Mouse (Mus musculus): ENCODE results near the gene Cyp2j8. TPM values are rescaled to one million over a fixed set of nuclear protein-coding genes. Genes with fewer than 3 reads are reported as not detected.
"Not testable (repeated sequence)": the region's sequence is repeated elsewhere in the genome, so short reads cannot be mapped to it uniquely, and the experiment has no call there.

Cyp2j8 gene
- total RNA-seq (2021): not detected
- long read RNA-seq, experiment 1: 0 reads
- long read RNA-seq, experiment 2: 0 reads

DNA sequence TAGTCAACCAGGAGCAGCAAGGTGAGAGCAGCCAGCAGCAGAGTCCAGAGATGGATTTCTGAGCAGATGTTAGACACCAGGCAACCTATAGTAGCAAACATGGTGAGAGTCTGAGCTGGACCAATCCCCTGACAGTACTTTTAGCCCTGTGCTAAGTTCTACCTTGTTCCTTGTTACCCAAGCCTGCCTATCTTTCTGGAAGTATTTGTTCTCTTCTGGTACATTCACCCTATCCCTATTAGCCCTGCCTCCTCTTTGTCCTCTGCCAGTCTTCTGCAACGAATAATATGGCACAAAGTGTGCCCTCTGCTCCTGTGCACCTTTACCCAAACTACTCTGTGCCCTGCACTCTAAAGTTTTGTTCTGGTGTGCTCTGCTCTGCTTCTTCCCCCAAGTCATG lies at the start of gene Cyp2j8:
Cyp2j8 (minus strand) TSS at position 101 of the 400 bp plus-strand sequence.
- no peak for DNase-seq

DNA sequence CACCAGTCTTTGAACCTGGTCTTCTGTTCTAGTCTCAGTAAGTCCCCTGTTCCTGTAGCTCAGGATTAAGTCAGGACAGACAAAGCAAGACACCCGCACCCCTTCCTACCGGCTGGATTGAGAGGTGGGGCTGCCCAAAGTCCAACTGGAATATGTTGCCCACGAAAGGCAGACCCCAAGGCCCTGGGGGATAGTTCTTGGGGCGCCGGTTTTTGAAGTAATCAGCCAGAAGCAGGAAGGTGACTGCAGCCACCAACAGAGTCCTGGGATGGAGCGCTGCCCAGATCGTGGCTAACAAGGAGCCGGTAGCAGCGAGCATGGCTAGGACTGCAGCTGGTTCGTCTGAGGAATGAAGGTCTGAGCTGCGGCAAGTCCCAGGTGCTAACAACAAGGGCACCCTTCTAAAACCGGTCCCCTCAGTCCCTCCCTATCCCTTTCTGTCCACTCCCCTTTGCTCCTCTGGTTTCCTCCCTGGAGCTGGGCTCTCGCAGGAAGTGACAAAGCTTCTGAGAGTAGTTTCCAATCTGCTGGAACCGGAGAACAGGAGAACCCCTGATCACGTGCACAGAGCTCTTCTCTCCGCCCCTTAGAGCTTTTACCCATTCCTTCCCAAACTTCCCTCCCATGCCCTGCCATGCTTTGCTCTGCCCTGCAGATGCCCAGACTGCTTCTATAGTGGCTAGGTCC lies 46.1 kb upstream of the Cyp2j8 start, which contains the start of gene Cyp2j6:
Cyp2j6 (minus strand) TSS at position 529 of the 687 bp plus-strand sequence.
- DNase-seq: peak; percentile 49 to 53

DNA sequence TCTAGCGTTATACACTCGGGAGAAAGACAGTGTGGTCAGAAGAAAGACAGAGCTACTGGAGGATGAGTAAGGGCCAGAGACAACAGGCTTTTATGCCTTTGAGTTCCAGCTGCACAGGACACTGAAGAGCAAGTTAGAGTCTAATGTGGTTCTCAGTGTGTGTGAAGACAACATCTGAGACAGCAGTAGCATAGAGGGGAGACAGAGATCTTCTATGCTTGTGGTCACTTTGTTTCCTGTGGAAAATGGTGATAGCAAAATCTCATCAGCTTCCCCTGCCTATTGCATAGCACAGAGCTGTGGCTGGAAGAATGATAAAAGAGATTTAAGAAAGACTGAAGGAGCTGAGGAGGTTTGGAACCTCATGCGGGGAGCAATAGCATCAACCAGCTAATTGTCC lies 44.4 kb upstream of the Cyp2j8 start:
- no peak for DNase-seq

DNA sequence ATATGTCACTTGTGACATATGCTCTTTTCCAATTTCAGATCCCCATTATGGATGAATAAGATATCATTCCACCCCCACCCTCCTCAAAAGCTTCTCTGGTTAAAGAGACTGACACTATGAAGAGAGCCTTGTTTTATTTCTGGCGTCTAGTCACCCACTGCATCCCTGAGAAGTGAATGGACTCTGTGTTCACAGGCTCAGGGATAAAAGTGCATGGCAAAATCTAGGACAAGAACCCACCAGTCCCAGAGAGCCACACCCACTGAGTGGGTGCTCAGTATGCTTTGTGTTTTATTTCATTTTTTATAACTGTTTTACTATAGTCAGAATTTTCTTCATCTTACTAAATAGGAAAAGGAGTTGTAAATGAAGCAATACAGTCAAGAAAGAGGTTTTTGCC lies 38.8 kb upstream of the Cyp2j8 start:
- no peak for DNase-seq

DNA sequence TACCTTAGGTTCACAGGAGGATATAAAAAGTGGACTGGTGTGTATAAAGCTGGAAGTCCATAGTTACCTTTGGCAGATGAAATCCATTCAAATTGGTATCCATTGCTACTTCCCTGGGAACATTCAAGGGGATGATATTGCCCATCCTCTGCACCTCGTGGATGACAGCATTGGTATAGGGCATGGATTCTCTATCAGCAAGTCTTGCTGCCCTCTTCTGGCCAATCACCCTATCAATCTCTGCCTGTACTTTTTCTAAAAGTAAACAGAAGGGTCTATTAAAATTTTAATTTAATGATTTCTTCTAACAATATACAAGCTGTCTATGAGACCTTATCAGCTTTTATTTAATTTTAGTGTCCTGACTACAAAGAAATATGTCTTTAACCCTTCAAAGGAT lies 18.6 kb upstream of the Cyp2j8 start:
- peak; percentile 1 to 9 for DNase-seq

DNA sequence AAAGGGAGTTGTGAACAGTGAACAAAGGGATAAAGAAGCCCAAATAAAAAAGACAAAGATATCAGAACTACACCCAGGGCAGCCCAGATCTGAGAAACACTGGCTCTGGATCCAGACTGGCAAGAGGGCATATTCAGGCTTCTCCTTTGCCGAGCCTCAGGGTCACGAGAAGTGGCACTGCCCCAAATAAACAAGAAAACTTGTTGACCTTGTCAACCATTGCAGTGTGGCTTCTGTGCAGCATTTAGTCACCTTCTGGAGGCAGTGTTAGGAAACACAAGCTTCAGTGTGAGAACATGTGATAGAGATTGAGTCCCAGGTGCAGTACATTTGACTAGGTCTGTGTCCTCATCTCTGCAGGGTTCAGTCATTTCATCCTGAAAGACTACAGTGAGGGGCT lies 15.1 kb upstream of the Cyp2j8 start:
- peak; percentile 4 to 28 for DNase-seq

DNA sequence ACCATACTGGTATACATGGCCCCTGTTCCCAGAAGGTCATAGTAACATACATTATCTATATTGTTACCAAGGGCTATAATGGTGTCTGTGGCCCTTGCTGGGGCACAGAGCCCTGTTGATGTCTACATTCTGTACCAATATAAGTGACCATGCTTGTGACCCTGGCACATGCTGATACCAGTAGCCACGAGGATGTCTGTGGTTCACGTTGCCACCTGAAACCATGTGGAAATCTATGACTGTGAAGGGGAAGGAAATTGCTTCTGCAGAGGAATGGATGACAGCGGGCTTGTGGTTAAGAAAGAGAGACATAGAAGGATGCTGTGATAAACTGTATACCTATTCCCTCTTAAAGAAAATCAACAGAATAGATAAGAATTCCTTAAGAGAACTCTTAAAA lies 2.9 kb upstream of the Cyp2j8 start:
- no peak for DNase-seq

DNA sequence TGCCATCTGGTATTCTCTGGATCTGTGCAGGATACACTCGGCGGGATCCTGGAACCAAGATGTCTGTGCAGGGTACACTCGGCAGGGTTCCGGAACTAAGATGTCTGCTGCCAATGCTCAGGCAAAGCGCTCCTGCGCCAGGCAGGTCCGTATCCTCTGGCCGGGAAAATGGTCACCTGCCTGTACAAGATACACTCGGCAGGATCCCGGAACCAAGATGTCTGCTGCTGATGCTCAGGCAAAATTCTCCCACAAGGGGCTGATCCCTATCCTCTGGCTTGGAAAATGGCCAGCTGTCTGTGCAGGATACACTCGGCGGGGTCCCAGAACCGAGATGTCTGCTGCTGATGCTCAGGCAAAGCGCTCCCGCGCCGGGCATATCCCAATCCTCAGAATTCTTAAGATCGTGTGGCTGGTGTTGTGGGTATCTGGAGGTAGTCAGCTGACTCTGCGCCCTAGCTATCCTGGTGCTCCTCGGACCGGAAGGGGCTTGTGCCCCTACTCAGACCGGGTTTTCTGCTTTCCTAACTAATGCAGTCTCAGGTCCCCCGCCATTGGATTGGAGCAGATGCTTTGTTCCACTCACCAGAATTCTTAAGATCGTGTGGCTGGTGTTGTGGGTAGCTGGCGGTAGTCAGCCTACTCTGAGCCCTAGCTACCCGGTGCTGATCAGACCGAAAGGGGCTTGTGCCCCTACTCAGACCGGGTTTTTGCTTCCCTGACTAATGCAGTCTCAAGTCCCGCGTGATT lies 43.7 kb downstream of the Cyp2j8 start:
- DNase-seq: not testable (repeated sequence)

Other genes with a start within 250 kb of the Cyp2j8 start
- not detected for gene Cyp2j11, start 158.7 kb downstream of the Cyp2j8 start, total RNA-seq (2021)
- 1 to 10 TPM; 5.8 to 6.6 TPM for gene Cyp2j6, start 46.3 kb upstream of the Cyp2j8 start, total RNA-seq (2021)
- 1 to 10 TPM in 1 of 2 experiments, under 1 TPM in 1; 0.89 to 1.6 TPM for gene Cyp2j9, start 84.2 kb upstream of the Cyp2j8 start, total RNA-seq (2021)
- not detected for gene Cyp2j5, start 156.8 kb upstream of the Cyp2j8 start, total RNA-seq (2021)